Mouse (Mus musculus): ENCODE measurements around the gene Slc41a3. TPM values are rescaled to one million over a fixed set of nuclear protein-coding genes. Genes with fewer than 3 reads are reported as not detected.

Slc41a3 gene
- polyA plus RNA-seq (2015; fragmentation: Nextera tagmentation; extraction: Ambion mirVana): 41.3 and 46.3 TPM in 2 replicates

- no peaks in the 10 kb centered on the region for H3K9me3 ChIP-seq (replicated peaks)
- ATAC-seq (ENCODE audit: insufficient read depth): peak; percentile 86
- WGBS (ENCODE audit: insufficient replicate concordance): 1% methylated on average over 49 of the region's 49 CpGs
- peak within 1 kb of the TSS; percentile 74 for H3K9ac ChIP-seq
- H3K4me2 ChIP-seq: peak within 1 kb of the TSS; percentile 95
- peak within 1 kb of the TSS; percentile 92 for H3K27ac ChIP-seq (replicated peaks)
- H3K27me3 ChIP-seq: no peaks in the 10 kb centered on the region
- peaks cover 77% of the 10 kb centered on the region for H3K4me1 ChIP-seq (replicated peaks)
- no peaks in the 10 kb centered on the region for H3K36me3 ChIP-seq (replicated peaks)
- H3K4me3 ChIP-seq (replicated peaks): peak within 1 kb of the TSS; percentile 77
Measured at GRCm38 (mm10) chr6:90604533-90605297, at the start of gene Slc41a3. Gene Slc41a3, plus strand, starts transcription at chr6:90604725.

- no peak overlapping the region for H3K4me2 ChIP-seq
- no peaks in the 10 kb centered on the region for H3K36me3 ChIP-seq (replicated peaks)
- 33% methylated on average over 2 of the region's 2 CpGs for WGBS (ENCODE audit: insufficient replicate concordance)
- H3K27ac ChIP-seq (replicated peaks): no peak overlapping the region
- H3K27me3 ChIP-seq: no peaks in the 10 kb centered on the region
- no peak overlapping the region for H3K4me3 ChIP-seq (replicated peaks)
- no peak for ATAC-seq (ENCODE audit: insufficient read depth)
- H3K4me1 ChIP-seq (replicated peaks): peaks cover 3% of the 10 kb centered on the region; the same call in 1 of the 2 replicates
- H3K9me3 ChIP-seq (replicated peaks): no peaks in the 10 kb centered on the region
- H3K9ac ChIP-seq: no peak overlapping the region
Measured at GRCm38 (mm10) chr6:90556534-90557058, 47.9 kb upstream of the Slc41a3 start.

DNA sequence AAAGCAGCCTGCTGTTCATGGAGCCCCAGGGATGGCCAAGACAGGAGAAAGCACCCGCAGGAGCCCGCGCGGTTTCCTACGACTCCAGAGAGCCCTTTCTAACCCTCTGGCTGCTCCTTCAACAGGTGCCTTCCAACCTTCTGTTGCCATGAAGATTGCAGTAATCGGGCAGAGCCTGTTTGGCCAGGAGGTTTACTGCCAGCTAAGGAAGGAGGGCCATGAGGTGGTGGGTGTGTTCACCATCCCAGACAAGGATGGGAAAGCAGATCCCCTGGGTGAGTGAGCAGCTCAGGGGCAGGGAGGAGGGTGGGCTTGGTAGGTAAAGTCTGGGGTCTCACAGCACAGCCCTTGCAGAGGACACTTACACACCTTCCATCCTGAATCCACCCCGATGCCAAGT is 47.4 kb upstream of the Slc41a3 start:
- Histone ChIP-seq H3K27me3 (no peaks in the 10 kb centered on the region), H3K36me3 (replicated peaks) (no peaks in the 10 kb centered on the region), H3K4me3 (replicated peaks) (no peak overlapping the region), H3K9me3 (replicated peaks) (no peaks in the 10 kb centered on the region), H3K4me1 (replicated peaks) (peaks cover 3% of the 10 kb centered on the region; the same call in 1 of the 2 replicates), H3K9ac (no peak overlapping the region), H3K4me2 (no peak overlapping the region), H3K27ac (replicated peaks) (no peak overlapping the region)
- ATAC-seq (ENCODE audit: insufficient read depth): no peak
- 62% methylated on average over 7 of the region's 7 CpGs for WGBS (ENCODE audit: insufficient replicate concordance)

DNA sequence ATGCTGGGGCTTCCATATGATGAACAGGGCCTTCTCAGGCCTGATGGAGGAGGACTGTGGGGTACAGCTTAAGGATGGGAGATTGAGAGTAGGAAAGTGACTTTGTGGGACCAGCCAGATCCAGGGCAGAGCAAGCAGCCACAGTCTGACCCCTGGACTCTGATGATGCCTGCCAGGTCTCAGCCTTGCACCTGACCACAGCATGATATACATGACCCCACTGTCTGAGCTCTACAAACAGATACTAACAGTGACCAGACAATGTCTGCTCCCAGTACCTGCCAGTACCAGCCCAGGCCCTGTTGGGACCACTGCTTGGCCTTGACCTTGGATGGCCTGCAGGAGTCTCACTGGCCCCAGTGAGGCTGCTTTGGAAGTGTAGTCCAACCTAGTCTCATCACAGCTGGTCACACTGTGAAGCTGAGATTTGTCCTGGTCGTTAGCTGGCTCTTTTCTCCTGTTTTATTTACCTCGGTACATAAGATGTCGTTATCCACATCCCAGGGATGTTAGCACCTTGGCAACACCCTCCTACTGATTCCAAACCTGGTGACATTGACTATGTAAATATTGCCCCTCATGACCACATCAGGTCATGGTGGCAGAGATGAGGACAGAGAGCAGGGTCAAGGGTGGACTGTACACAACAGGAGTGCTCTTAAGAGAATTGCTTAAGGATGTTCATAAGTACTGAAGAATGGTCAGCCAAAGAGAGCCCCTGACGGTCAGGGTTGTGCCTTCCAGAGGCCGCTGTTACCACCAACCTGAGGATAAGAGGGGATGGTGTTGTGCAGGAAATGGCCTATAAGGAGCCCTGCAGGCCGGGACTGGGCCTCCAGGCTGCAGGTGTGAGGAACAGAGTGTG is 46.5 kb upstream of the Slc41a3 start:
- H3K4me3 ChIP-seq (replicated peaks): no peak overlapping the region
- H3K27me3 ChIP-seq: no peaks in the 10 kb centered on the region
- H3K9me3 ChIP-seq (replicated peaks): no peaks in the 10 kb centered on the region
- H3K27ac ChIP-seq (replicated peaks): no peak overlapping the region
- no peak overlapping the region for H3K4me2 ChIP-seq
- 0 out of 2 replicates have a peak, but pooled peaks cover 3% of the 10 kb centered on the region for H3K36me3 ChIP-seq (replicated peaks)
- WGBS (ENCODE audit: insufficient replicate concordance): 57% methylated on average over 6 of the region's 6 CpGs
- ATAC-seq (ENCODE audit: insufficient read depth): peak; percentile 48; the same call in 1 of the 2 replicates
- H3K9ac ChIP-seq: no peak overlapping the region
- peaks cover 3% of the 10 kb centered on the region; the same call in 1 of the 2 replicates for H3K4me1 ChIP-seq (replicated peaks)

DNA sequence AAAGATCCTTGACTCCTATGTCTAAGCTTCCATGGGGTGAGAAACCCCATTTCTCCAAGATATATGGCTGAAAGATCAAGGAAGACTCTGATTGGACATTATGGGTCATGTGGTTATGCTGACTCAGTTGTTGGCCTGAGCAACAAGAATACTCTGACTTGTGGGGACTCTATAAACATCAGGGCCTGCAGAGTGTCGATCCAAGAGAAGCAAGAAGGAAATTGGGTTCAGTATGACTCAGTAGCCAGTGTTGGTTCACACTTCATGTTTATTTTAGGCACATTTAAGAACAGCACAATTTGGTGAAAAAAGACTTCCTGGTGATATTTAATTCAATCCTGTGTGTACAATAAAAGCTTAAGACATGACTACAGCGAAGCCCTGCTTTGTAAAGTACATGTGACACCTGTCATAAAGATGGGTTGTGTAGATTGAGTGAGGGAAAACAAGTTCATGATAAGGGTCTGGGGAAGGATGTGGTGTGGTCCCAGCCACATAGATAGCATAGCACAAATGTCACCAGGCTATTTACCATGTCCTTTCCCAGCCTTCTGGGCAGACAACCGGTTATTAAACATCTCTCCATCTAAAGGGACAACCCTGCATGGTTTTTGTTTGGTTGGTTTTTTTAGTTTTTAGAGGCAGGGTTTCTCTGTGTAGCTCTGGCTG is 44.0 kb upstream of the Slc41a3 start:
- no peak overlapping the region for H3K4me2 ChIP-seq
- H3K4me3 ChIP-seq (replicated peaks): no peak overlapping the region
- no peaks in the 10 kb centered on the region for H3K27me3 ChIP-seq
- no peak for ATAC-seq (ENCODE audit: insufficient read depth)
- no peaks in the 10 kb centered on the region for H3K9me3 ChIP-seq (replicated peaks)
- WGBS (ENCODE audit: insufficient replicate concordance): 23% methylated on average over 3 of the region's 3 CpGs
- no peak overlapping the region for H3K27ac ChIP-seq (replicated peaks)
- H3K36me3 ChIP-seq (replicated peaks): 0 out of 2 replicates have a peak, but pooled peaks cover 3% of the 10 kb centered on the region
- H3K9ac ChIP-seq: no peak overlapping the region
- no peaks in the 10 kb centered on the region; the same call in 1 of the 2 replicates for H3K4me1 ChIP-seq (replicated peaks)

DNA sequence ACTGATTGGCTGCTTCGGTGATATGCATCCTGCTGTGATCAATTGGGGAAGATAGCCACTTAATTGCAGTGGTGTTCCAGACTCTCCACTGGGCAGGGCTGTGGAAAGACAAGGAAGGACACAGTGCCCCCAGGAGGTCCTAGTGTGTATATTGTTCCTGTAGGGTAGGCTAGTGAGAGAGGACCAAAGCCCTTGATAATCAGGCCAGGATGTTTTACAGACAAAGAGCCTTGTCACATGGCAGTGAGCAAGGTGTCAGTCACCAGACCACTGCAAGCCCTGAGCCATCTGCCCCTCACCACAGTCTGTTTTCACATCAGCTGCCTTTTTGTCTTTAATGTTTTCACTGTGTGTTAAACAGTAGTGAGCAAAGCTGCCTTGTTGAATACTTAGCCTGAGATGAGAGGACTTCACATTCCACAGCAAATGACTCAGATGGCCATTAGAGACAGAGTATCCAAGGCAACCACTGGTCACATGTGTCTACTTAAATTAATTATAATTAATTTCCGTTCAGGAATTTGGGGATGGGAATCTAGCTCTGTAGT is 43.2 kb upstream of the Slc41a3 start:
- H3K27me3 ChIP-seq: no peaks in the 10 kb centered on the region
- no peaks in the 10 kb centered on the region; the same call in 1 of the 2 replicates for H3K4me1 ChIP-seq (replicated peaks)
- H3K9me3 ChIP-seq (replicated peaks): no peaks in the 10 kb centered on the region
- ATAC-seq (ENCODE audit: insufficient read depth): no peak
- no peak overlapping the region for H3K27ac ChIP-seq (replicated peaks)
- 0 out of 2 replicates have a peak, but pooled peaks cover 3% of the 10 kb centered on the region for H3K36me3 ChIP-seq (replicated peaks)
- no peak overlapping the region for H3K4me2 ChIP-seq
- no peak overlapping the region for H3K4me3 ChIP-seq (replicated peaks)
- WGBS (ENCODE audit: insufficient replicate concordance): 38% methylated on average over 2 of the region's 2 CpGs
- H3K9ac ChIP-seq: no peak overlapping the region

GRCm38 (mm10) chr6:90564240-90564639 is 40.3 kb upstream of the Slc41a3 start:
- no peak overlapping the region for H3K4me3 ChIP-seq (replicated peaks)
- H3K9me3 ChIP-seq (replicated peaks): no peaks in the 10 kb centered on the region
- no peak overlapping the region for H3K9ac ChIP-seq
- 0 out of 2 replicates have a peak, but pooled peaks cover 3% of the 10 kb centered on the region for H3K36me3 ChIP-seq (replicated peaks)
- no peak overlapping the region for H3K4me2 ChIP-seq
- H3K27ac ChIP-seq (replicated peaks): no peak overlapping the region
- H3K4me1 ChIP-seq (replicated peaks): no peaks in the 10 kb centered on the region
- WGBS (ENCODE audit: insufficient replicate concordance): 63% methylated on average over 9 of the region's 9 CpGs
- no peak for ATAC-seq (ENCODE audit: insufficient read depth)
- no peaks in the 10 kb centered on the region for H3K27me3 ChIP-seq

DNA sequence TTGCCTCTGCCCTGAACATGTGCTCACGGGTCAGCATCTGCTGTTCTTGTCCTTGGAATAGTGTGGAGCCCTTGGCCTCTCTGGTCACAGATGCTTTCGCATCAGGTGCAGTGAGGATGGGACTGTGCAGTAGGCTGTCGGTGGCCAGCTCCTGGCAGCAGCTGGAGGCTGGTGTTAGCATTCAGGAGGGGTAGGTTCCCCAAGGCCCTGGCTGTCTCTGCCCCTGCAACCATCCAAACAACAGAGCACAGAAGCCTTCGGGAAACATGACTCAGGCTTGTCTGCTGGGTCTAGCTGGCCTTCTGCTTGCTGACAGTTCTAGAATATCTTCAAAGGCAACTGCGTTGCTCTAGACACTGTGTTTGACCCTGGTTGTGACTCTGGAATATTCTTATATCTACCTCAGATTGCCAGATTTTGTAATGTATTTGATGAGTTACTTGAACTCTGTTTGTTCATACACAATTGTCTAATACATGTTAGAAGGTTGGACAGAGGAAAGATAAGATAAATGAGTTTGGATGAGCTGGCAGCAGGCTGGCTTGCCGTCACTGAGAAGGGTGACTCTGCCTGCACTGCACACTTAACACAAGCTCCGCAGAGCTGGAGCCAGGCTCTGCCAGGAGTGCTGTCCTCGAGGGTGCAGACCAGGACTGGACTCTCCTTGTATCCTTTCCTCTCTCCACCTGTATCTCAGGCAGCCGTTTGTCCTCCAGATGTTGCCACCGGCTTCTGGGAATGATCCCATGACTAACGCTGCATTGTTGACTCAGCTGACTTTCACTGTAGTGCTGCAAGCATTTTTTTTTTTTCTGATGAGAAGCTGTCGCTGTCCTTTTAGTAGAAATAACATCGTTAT is 38.9 kb upstream of the Slc41a3 start:
- Histone ChIP-seq H3K4me2 (no peak overlapping the region), H3K9me3 (replicated peaks) (no peaks in the 10 kb centered on the region), H3K27ac (replicated peaks) (no peak overlapping the region), H3K4me3 (replicated peaks) (no peak overlapping the region), H3K36me3 (replicated peaks) (0 out of 2 replicates have a peak, but pooled peaks cover 3% of the 10 kb centered on the region), H3K9ac (no peak overlapping the region), H3K27me3 (no peaks in the 10 kb centered on the region), H3K4me1 (replicated peaks) (no peaks in the 10 kb centered on the region)
- no peak for ATAC-seq (ENCODE audit: insufficient read depth)
- WGBS (ENCODE audit: insufficient replicate concordance): 52% methylated on average over 13 of the region's 13 CpGs

DNA sequence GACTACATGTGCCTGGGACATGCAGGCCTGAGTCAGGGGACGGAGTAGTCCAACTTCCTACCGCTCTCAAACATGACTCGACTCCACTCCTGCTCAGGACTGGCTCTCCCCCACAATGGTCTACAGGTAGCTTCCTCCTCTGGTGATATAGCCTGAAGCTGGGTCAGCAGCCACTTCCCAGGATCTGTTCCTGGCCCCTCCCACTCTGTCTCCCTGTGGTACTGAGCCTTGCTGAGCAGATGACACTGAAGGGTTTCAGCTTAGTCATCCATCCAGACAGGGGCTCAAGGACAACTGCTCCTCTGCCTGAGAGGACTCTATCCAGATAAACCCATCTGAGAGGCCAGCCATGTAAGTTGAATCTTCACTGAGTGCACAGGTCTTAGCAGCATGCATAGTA is 37.0 kb upstream of the Slc41a3 start:
- ATAC-seq (ENCODE audit: insufficient read depth): no peak
- no peak overlapping the region for H3K27ac ChIP-seq (replicated peaks)
- H3K36me3 ChIP-seq (replicated peaks): 0 out of 2 replicates have a peak, but pooled peaks cover under 1% of the 10 kb centered on the region
- no peaks in the 10 kb centered on the region for H3K27me3 ChIP-seq
- H3K4me3 ChIP-seq (replicated peaks): no peak overlapping the region
- no peaks in the 10 kb centered on the region for H3K4me1 ChIP-seq (replicated peaks)
- H3K9ac ChIP-seq: no peak overlapping the region
- H3K4me2 ChIP-seq: no peak overlapping the region
- no peaks in the 10 kb centered on the region for H3K9me3 ChIP-seq (replicated peaks)
- 58% methylated on average over 3 of the region's 3 CpGs for WGBS (ENCODE audit: insufficient replicate concordance)

- Histone ChIP-seq H3K4me1 (replicated peaks) (no peaks in the 10 kb centered on the region), H3K27me3 (no peaks in the 10 kb centered on the region), H3K4me3 (replicated peaks) (no peak overlapping the region), H3K9ac (no peak overlapping the region), H3K4me2 (no peak overlapping the region), H3K9me3 (replicated peaks) (no peaks in the 10 kb centered on the region), H3K27ac (replicated peaks) (no peak overlapping the region), H3K36me3 (replicated peaks) (no peaks in the 10 kb centered on the region)
- ATAC-seq (ENCODE audit: insufficient read depth): no peak
- 45% methylated on average over 3 of the region's 3 CpGs for WGBS (ENCODE audit: insufficient replicate concordance)
Measured at GRCm38 (mm10) chr6:90567928-90568327, 36.6 kb upstream of the Slc41a3 start.

Measured in liver, embryonic 15.5 days (tissue).